Mouse (Mus musculus) stomach, postnatal 0 days (tissue): ENCODE measurements at regions not wholly inside any gene's neighbourhood (a gene's known extent, or its start where the extent isn't known, plus 50 kb on each side); places are given as distances from the start of the nearest gene placed in this dataset.

Experiments used
- ATAC-seq: fragments of 200-750 bp; cut with Nextera tagmentation; 2 replicates; pipeline ENCODE4 v1.8.0; 2017; ENCODE audit not compliant: low FRiP score, low TSS enrichment
- DNase-seq: peaks from one replicate; pipeline ENCODE4 v3.0.0-alpha.2; 2016; ENCODE audit warnings: low spot score
- H3K27ac ChIP-seq: fragments of 300-500 bp; sonication (generic); replicated peaks from 2 replicates; pipeline ENCODE4 v1.5.1; 2014; ENCODE audit warnings: mild to moderate bottlenecking, control low read depth
- H3K27me3 ChIP-seq: fragments of 300-500 bp; sonication (generic); 2 replicates; pipeline ENCODE4 v1.6.1; 2014; ENCODE audit warnings: low read length; ENCODE audit not compliant: control insufficient read depth, insufficient read depth
- H3K36me3 ChIP-seq: fragments of 300-500 bp; sonication (generic); 2 replicates; pipeline ENCODE4 v1.6.1; 2014; ENCODE audit warnings: low read length, mixed read lengths; ENCODE audit not compliant: control insufficient read depth, insufficient read depth
- H3K4me1 ChIP-seq: fragments of 300-500 bp; sonication (generic); replicated peaks from 2 replicates; pipeline ENCODE4 v1.6.1; 2014; ENCODE audit warnings: antibody characterized with exemption; ENCODE audit not compliant: control insufficient read depth, insufficient read depth
- H3K4me2 ChIP-seq: fragments of 300-500 bp; sonication (generic); replicated peaks from 2 replicates; pipeline ENCODE4 v1.6.1; 2014; ENCODE audit warnings: low read depth, mild to moderate bottlenecking, control low read depth, moderate library complexity
- H3K4me3 ChIP-seq: fragments of 300-500 bp; sonication (generic); 2 replicates; pipeline ENCODE4 v1.5.1; 2014; ENCODE audit warnings: low read depth, low read length, control low read depth
- H3K9ac ChIP-seq: fragments of 300-500 bp; sonication (generic); 2 replicates; pipeline ENCODE4 v1.6.1; 2014; ENCODE audit warnings: mild to moderate bottlenecking, low read length, control low read depth, mixed read lengths
- H3K9me3 ChIP-seq: fragments of 300-500 bp; sonication (generic); 2 replicates; pipeline ENCODE4 v1.6.1; 2016; ENCODE audit warnings: low read length; ENCODE audit not compliant: control insufficient read depth
- CTCF ChIP-seq: IDR thresholded peaks from 2 replicates; pipeline ENCODE4 v1.5.1; 2016; ENCODE audit warnings: antibody characterized with exemption, low read depth, mild to moderate bottlenecking, moderate library complexity
- EP300 ChIP-seq: optimal IDR thresholded peaks from 2 replicates; pipeline ENCODE3; 2016; ENCODE audit warnings: antibody characterized with exemption
- WGBS: fragments of 180-500 bp; shearing (Covaris S2); extraction: QIAGEN DNeasy Blood & Tissue Kit; methylation state at CpG from one replicate; pipeline ENCODE4 v1.1.7; 2014; 5-methylcytosine and 5-hydroxymethylcytosine counted together

GRCm38 (mm10) chr4:153208215-153208614 lies 274.4 kb downstream of the Ajap1 start:
- WGBS: 71% methylated on average over 6 of the region's 6 CpGs
- no peak overlapping the region for H3K4me3 ChIP-seq
- H3K36me3 ChIP-seq: no peaks in the 10 kb centered on the region
- TF ChIP-seq CTCF (no peak), EP300 (no peak)
- DNase-seq (no peak), ATAC-seq (no peak)
- H3K9ac ChIP-seq: no peak overlapping the region
- H3K27ac ChIP-seq: no peak overlapping the region
- H3K27me3 ChIP-seq: no peaks in the 10 kb centered on the region
- no peaks in the 10 kb centered on the region for H3K9me3 ChIP-seq
- no peaks in the 10 kb centered on the region for H3K4me1 ChIP-seq
- H3K4me2 ChIP-seq: no peak overlapping the region

DNA sequence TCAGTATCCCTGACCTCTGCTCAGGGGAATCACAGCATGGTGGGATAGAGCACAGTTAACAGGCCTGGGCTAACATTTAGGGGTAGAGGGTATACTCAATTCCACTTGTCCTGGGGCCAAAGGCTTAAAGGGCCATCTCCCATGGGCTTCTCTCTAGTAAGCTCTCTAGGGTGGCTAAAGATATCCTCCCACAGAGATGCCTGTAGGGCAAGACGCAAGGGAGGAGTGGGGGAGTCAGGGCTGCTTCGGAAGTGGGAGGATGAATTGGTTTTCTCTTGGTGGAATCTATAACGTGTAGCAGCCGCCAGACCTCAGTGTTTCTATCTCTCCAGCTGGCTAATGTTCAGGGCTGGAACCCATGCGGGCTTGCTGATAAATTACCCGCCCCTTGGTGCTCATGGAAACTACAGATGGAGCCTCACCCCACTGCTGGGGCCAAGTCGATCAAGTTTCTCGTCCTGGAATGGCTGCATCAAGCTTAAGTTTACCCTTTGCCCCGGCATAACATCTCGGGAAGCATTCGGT lies 275.0 kb downstream of the Ajap1 start:
- TF ChIP-seq EP300 (no peak), CTCF (no peak)
- H3K4me1 ChIP-seq: no peaks in the 10 kb centered on the region
- no peak overlapping the region for H3K4me2 ChIP-seq
- H3K9me3 ChIP-seq: no peaks in the 10 kb centered on the region
- no peak overlapping the region for H3K4me3 ChIP-seq
- 42% methylated on average over 11 of the region's 11 CpGs for WGBS
- no peaks in the 10 kb centered on the region for H3K36me3 ChIP-seq
- H3K27ac ChIP-seq: no peak overlapping the region
- ATAC-seq (no peak), DNase-seq (no peak)
- H3K9ac ChIP-seq: no peak overlapping the region
- H3K27me3 ChIP-seq: no peaks in the 10 kb centered on the region

DNA sequence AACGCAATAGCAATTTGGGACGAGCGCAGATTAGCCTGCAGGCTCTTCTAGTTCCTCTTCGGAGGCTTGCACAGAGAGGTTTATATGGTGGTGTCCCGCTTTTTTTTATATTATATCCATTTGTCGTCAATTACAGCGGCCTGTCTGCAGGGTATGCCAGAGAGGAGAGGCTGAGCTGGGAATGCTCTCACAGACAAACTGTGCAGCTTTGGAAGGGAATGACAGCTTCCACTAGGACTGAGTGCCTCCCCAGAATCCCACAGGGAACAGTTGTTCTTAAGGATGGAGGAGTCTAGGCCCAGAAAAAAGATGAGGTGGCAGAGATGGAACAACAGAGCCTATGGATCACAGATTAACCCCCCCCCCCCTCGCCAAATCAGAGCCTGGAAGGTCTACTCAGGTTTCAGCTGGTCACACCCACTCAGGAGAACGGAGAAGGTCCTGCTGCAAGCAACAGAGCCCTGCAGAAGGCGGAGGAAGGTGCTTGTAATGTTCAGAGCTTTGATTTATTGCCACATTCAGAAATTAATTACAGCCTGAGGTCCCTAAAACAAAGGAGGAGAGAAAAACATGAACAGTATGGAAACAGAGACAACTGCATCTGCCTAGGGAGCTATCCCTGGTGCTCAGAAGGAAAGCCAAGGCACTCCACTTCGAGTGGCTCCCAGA lies 275.7 kb downstream of the Ajap1 start:
- Histone ChIP-seq H3K27ac (no peak overlapping the region), H3K4me3 (no peak overlapping the region), H3K27me3 (no peaks in the 10 kb centered on the region), H3K4me1 (no peaks in the 10 kb centered on the region), H3K9ac (no peak overlapping the region), H3K9me3 (no peaks in the 10 kb centered on the region), H3K4me2 (no peak overlapping the region), H3K36me3 (no peaks in the 10 kb centered on the region)
- TF ChIP-seq EP300: no peak
- TF ChIP-seq CTCF: no peak
- ATAC-seq (no peak), DNase-seq (no peak)
- WGBS: 56% methylated on average over 11 of the region's 11 CpGs

DNA sequence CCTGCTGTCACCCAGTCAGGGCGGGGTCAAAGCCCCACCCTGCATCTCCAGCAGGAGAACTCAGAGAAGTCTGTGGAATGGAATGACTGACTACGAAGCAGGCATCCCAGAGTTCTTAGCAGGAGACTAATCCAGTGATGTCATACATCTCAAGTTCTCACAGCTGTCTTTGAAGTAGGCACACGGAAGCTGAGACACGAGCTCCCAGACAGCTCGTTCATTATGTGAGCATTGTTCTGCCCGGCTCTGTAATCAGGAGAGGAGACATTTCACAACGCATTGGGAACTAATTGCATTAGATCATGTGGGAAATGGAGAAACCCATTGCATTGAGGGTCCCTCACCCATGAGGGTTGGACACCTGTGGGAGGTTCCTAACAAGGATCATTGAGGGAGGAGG lies 277.8 kb downstream of the Ajap1 start:
- WGBS: 33% methylated on average over 7 of the region's 7 CpGs
- ATAC-seq (no peak), DNase-seq (no peak)
- no peaks in the 10 kb centered on the region for H3K4me1 ChIP-seq
- no peak for TF ChIP-seq CTCF
- no peak for TF ChIP-seq EP300
- no peak overlapping the region for H3K9ac ChIP-seq
- no peak overlapping the region for H3K4me2 ChIP-seq
- no peaks in the 10 kb centered on the region for H3K9me3 ChIP-seq
- no peak overlapping the region for H3K4me3 ChIP-seq
- no peaks in the 10 kb centered on the region for H3K36me3 ChIP-seq
- no peak overlapping the region for H3K27ac ChIP-seq
- H3K27me3 ChIP-seq: no peaks in the 10 kb centered on the region

- Histone ChIP-seq H3K4me3 (no peak overlapping the region), H3K9me3 (no peaks in the 10 kb centered on the region), H3K9ac (no peak overlapping the region), H3K4me2 (no peak overlapping the region), H3K27me3 (no peaks in the 10 kb centered on the region), H3K27ac (no peak overlapping the region), H3K4me1 (no peaks in the 10 kb centered on the region), H3K36me3 (no peaks in the 10 kb centered on the region)
- ATAC-seq: no peak
- TF ChIP-seq EP300 (no peak), CTCF (no peak)
- WGBS: 63% methylated on average over 20 of the region's 20 CpGs
- DNase-seq: no peak
Measured at GRCm38 (mm10) chr4:153200799-153201770, 281.5 kb downstream of the Ajap1 start.

DNA sequence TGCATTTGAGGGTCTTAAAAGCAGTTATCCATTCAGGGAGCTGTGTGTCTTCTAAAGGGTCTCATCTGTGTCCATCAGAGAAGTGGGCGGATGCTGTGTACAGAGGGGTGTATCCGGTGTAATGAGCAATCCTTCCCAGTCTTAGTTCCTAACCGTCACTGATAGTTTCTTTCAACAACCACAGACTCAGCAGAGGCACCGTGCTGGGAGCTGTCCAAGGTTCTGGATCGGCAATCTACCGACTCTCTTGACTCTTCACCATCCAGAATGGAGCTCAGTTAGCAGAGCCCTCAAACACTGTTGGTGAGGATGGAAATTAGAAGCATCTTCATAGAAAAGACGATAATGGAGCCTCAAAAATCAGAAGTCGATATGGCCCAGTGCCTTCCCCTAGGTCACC lies 293.1 kb downstream of the Ajap1 start:
- Histone ChIP-seq H3K4me1 (no peaks in the 10 kb centered on the region), H3K4me2 (no peak overlapping the region), H3K9ac (no peak overlapping the region), H3K27me3 (no peaks in the 10 kb centered on the region), H3K9me3 (no peaks in the 10 kb centered on the region), H3K4me3 (no peak overlapping the region), H3K36me3 (no peaks in the 10 kb centered on the region), H3K27ac (no peak overlapping the region)
- TF ChIP-seq EP300 (no peak), CTCF (no peak)
- DNase-seq (peak; percentile 65), ATAC-seq (no peak)
- WGBS: 5% methylated on average over 8 of the region's 8 CpGs
